Mouse (Mus musculus) liver, postnatal 0 days (tissue): ENCODE results near the gene Lime1.

Experiments used
- CTCF ChIP-seq: sonication (generic); IDR thresholded peaks from 2 replicates; pipeline ENCODE4 v1.5.1; 2016; ENCODE audit warnings: antibody characterized with exemption, low read depth
- EP300 ChIP-seq: IDR thresholded peaks from 2 replicates; pipeline ENCODE4 v1.6.1; 2016; ENCODE audit warnings: antibody characterized with exemption, low read depth, mild to moderate bottlenecking

DNA sequence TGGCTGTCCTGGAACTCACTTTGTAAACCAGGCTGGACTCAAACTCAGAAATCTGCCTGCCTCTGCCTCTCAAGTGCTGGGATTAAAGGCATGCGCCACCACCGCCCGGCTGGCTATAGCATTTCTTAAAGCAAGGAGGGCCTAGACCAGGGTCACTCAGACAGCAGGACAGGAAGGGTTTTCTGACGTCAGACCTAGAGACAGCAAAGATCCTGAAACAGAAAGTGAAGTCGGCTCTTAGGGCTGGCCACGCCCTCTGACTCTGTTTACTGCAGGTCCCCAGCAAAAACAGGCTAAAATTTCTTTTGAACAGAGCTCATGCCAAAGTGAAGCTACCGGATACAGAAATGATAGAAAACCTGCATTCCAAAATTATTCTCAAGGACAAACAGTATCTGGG is 29.8 kb downstream of the Lime1 start:
- no peak for TF ChIP-seq CTCF
- TF ChIP-seq EP300 = no peak
